Mouse (Mus musculus) forebrain, embryonic 15.5 days (tissue): ENCODE measurements around the gene Sufu. TPM values are rescaled to one million over a fixed set of nuclear protein-coding genes. Genes with fewer than 3 reads are reported as not detected.

Source experiments
- ATAC-seq: fragments of 200-750 bp; cut with Nextera tagmentation; replicated peaks from 2 replicates; pipeline ENCODE4 v1.8.0; 2017; ENCODE audit warnings: mild to moderate bottlenecking, moderate TSS enrichment, moderate library complexity
- H3K27ac ChIP-seq: fragments of 300-500 bp; sonication (generic); replicated peaks from 2 replicates; pipeline ENCODE4 v1.5.1; 2015; ENCODE audit warnings: mild to moderate bottlenecking, inconsistent platforms
- H3K27me3 ChIP-seq: fragments of 300-500 bp; sonication (generic); 2 replicates; pipeline ENCODE4 v1.6.1; 2015; ENCODE audit warnings: inconsistent platforms
- H3K36me3 ChIP-seq: fragments of 300-500 bp; sonication (generic); 2 replicates; pipeline ENCODE4 v1.6.1; 2015; ENCODE audit warnings: mild to moderate bottlenecking, inconsistent platforms
- H3K4me1 ChIP-seq: fragments of 300-500 bp; sonication (generic); 2 replicates; pipeline ENCODE4 v1.6.1; 2015; ENCODE audit warnings: inconsistent platforms
- H3K4me2 ChIP-seq: fragments of 300-500 bp; sonication (generic); replicated peaks from 2 replicates; pipeline ENCODE4 v1.6.1; 2015; ENCODE audit warnings: mild to moderate bottlenecking, inconsistent platforms
- H3K4me3 ChIP-seq: fragments of 300-500 bp; sonication (generic); 2 replicates; pipeline ENCODE4 v1.5.1; 2015; ENCODE audit warnings: mild to moderate bottlenecking, inconsistent platforms
- H3K9ac ChIP-seq: fragments of 300-500 bp; sonication (generic); replicated peaks from 2 replicates; pipeline ENCODE4 v1.6.1; 2015; ENCODE audit warnings: mild to moderate bottlenecking, inconsistent platforms
- H3K9me3 ChIP-seq: fragments of 300-500 bp; sonication (generic); 2 replicates; pipeline ENCODE4 v1.6.1; 2016; ENCODE audit warnings: inconsistent platforms
- WGBS: fragments of 180-500 bp; shearing (Covaris S2); methylation state at CpG from one replicate; pipeline ENCODE4 v1.1.7; 2015; ENCODE audit warnings: mixed read lengths; 5-methylcytosine and 5-hydroxymethylcytosine counted together
- polyA plus RNA-seq: library from polyadenylated mRNA; unstranded; fragments of >200 nt; fragmentation: Nextera tagmentation; extraction: Ambion mirVana; gene quantifications from 2 replicates; pipeline ENCODE4 v1.2.1, GENCODE M21; 2015

Sufu gene
- polyA plus RNA-seq, 1 experiment from 2014 or later: 30.5 TPM

DNA sequence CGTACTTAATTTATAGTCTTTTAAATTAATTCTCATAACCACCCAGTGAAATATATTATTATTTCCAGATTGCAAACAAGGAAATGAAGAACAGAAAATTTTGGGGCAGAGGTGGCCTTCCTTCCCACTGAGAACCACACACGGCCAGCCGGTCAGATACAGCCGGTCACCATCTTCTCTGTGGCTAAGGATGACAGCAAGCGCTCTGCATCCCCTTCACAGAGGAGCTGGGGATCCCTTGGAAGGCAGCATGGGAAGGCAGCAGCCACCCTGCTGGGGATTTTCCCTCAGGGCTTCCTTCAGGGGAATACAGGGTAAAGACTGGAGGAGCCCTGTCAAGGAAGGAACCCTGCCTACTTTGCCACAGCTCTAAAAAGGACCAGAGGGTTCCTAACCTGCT lies 136.8 kb downstream of the Sufu start:
- H3K4me3 ChIP-seq: no peak overlapping the region
- no peak for ATAC-seq
- no peaks in the 10 kb centered on the region for H3K9me3 ChIP-seq
- no peak overlapping the region for H3K9ac ChIP-seq
- H3K36me3 ChIP-seq: 0 out of 2 replicates have a peak, but pooled peaks cover 3% of the 10 kb centered on the region
- peaks cover 51% of the 10 kb centered on the region for H3K4me1 ChIP-seq
- no peaks in the 10 kb centered on the region for H3K27me3 ChIP-seq
- H3K27ac ChIP-seq: no peak overlapping the region
- 78% methylated on average over 5 of the region's 5 CpGs for WGBS
- H3K4me2 ChIP-seq: no peak overlapping the region

DNA sequence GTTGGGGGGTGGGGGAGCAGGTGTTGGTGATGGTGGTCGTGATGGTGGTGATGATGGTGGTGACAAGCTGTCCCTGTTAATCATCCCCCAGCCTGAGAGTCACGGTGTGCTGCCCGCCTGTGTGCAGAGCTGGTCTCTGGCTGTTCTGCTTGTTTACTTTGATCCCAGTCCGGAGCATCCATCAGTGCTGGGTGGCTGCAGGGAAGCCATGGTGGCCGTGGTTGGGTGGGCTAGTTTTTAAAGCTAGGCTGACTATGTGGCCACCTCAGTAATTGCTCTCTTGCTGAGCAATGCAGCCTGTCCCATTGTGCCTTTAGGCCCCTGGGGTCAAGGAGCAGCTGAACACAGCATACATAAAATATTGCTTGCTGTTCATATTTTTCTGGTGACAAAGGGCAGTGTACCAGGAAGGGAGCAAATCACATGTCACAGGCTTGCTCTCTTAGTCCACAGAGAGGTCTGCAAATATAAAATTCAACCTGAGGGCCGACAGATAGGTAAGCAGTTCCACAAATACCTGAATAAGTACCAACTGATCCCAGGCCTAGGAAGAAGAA lies 137.9 kb downstream of the Sufu start:
- ATAC-seq: no peak
- 69% methylated on average over 6 of the region's 6 CpGs for WGBS
- no peaks in the 10 kb centered on the region for H3K27me3 ChIP-seq
- H3K4me3 ChIP-seq: no peak overlapping the region
- no peaks in the 10 kb centered on the region for H3K9me3 ChIP-seq
- H3K27ac ChIP-seq: no peak overlapping the region
- H3K4me2 ChIP-seq: no peak overlapping the region
- no peak overlapping the region for H3K9ac ChIP-seq
- H3K4me1 ChIP-seq: peaks cover 40% of the 10 kb centered on the region
- 0 out of 2 replicates have a peak, but pooled peaks cover 4% of the 10 kb centered on the region for H3K36me3 ChIP-seq

DNA sequence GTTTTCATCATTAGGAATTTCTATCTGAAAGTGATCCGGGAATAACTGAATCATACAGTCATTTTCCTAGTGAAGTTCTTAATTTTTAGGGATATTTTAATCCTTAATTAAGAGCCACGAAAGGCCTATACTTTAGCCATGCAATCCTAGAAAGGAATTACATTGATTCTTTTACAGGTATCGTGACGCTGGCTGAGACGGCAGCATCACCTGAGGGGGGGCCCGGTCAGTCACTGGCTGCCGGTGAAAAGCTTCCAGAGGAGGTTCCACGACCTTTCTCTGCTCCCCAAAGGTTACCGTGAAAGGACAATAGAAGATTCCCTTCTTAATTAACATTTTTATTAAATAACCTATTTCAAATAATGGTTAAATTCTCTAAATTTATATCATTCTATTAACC lies 140.7 kb downstream of the Sufu start:
- H3K4me3 ChIP-seq: no peak overlapping the region
- H3K9me3 ChIP-seq: no peaks in the 10 kb centered on the region
- H3K27me3 ChIP-seq: no peaks in the 10 kb centered on the region
- H3K9ac ChIP-seq: no peak overlapping the region
- 94% methylated on average over 9 of the region's 9 CpGs for WGBS
- H3K4me2 ChIP-seq: no peak overlapping the region
- peaks cover 13% of the 10 kb centered on the region for H3K4me1 ChIP-seq
- H3K36me3 ChIP-seq: peaks cover 30% of the 10 kb centered on the region
- no peak overlapping the region for H3K27ac ChIP-seq
- no peak for ATAC-seq

DNA sequence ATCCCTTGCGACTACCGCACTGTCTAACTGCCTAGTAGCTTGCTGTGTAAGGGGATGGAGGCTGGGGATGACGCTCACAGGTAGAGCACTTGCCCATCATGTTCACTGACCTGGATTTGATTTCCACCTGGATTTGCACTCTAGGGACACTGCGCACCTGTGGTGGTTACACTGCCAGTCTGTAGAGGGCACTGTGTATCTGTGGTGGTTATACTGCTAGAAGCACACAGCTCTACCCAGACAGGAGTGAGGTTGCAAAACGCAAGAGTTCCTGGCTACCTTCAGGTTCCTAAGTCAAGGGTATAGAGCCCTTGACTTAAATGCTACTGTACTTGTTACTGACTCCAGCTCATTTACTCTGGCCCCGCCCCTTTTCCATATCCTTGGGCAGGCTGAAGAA lies 141.5 kb downstream of the Sufu start:
- ATAC-seq: no peak
- Histone ChIP-seq H3K9me3 (no peaks in the 10 kb centered on the region), H3K27me3 (no peaks in the 10 kb centered on the region), H3K9ac (no peak overlapping the region), H3K4me1 (peaks cover 5% of the 10 kb centered on the region), H3K36me3 (peaks cover 33% of the 10 kb centered on the region), H3K27ac (no peak overlapping the region), H3K4me2 (no peak overlapping the region), H3K4me3 (no peak overlapping the region)
- WGBS: 90% methylated on average over 6 of the region's 6 CpGs

Other genes starting within 250 kb of the Sufu start
- not detected in 2 replicates for gene Pitx3, start 248.6 kb upstream of the Sufu start, polyA plus RNA-seq
- 65.6 and 71.3 TPM in 2 replicates for gene Gbf1, start 244.4 kb upstream of the Sufu start, polyA plus RNA-seq
- gene Nfkb2, start 92.6 kb upstream of the Sufu start, polyA plus RNA-seq: 1.9 and 2.2 TPM in 2 replicates
- gene Psd, start 69.7 kb upstream of the Sufu start, polyA plus RNA-seq: 78.2 and 79.9 TPM in 2 replicates
- 37.5 and 40.2 TPM in 2 replicates for gene Fbxl15, start 68.7 kb upstream of the Sufu start, polyA plus RNA-seq
- 351 and 362 TPM in 2 replicates for gene Cuedc2, start 58.2 kb upstream of the Sufu start, polyA plus RNA-seq
- 8.7 and 9.3 TPM in 2 replicates for gene Mfsd13a, start 55.8 kb upstream of the Sufu start, polyA plus RNA-seq
- gene 2310034G01Rik, start 46.6 kb upstream of the Sufu start, polyA plus RNA-seq: 2.5 and 2.6 TPM in 2 replicates
- 374 and 380 TPM in 2 replicates for gene Actr1a, start 1.1 kb upstream of the Sufu start, polyA plus RNA-seq
- gene Trim8, start 104.8 kb downstream of the Sufu start, polyA plus RNA-seq: 28.0 and 29.4 TPM in 2 replicates
- 238 and 241 TPM in 2 replicates for gene Arl3, start 176.3 kb downstream of the Sufu start, polyA plus RNA-seq
- 12.6 and 13.7 TPM in 2 replicates for gene Sfxn2, start 176.5 kb downstream of the Sufu start, polyA plus RNA-seq
- gene Wbp1l, start 202.2 kb downstream of the Sufu start, polyA plus RNA-seq: 39.7 and 41.7 TPM in 2 replicates